ENCODE assay signal across 7 mouse cellular contexts in the genomic region with DNA sequence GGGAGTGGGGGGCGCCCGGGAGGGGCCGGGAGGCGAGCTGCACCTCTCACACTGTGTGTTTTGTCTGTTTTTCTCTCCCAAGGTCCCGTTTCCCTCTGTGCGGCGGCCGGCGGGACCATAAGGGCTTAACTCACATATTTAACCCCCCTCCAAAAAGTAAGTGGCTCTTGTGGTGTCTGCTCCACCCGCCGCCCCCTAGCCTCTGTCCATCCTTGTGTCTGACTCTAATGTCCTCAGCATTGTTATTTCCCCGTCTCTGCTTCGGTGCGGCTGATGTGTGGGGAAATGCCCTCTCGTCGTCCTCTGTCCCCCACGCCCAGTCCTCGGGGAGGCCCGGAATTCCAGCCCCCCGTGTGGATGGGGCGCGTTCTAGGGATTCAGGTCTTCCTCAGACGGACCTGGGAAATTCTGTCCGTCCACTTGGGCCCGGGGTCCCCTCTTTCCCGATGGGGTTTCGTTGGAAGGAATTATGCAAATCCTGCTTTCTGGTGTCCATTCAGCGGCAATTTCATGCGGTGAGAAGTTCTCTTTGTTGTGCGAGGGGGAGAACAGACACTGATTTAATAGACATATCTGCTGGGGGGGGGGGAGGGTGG. TPM values are rescaled to one million over a fixed set of nuclear protein-coding genes. Genes with fewer than 3 reads are reported as not detected.
A peak's percentile ranks its signal among the peaks of the same experiment; 100 is the strongest.
DNase-seq lines count a peak whose midpoint lies in the region; ATAC-seq and TF ChIP-seq lines count a peak whose summit lies in the region.

No protein-coding gene starts in this region.

- H3K27me3 ChIP-seq in forebrain, postnatal 0 days (ENCODE audit: insufficient read depth, low read length), result no peaks in the 10 kb centered on the region
- H3K27me3 ChIP-seq in intestine, embryonic 15.5 days (replicated peaks), result no peaks in the 10 kb centered on the region

- TF ChIP-seq POLR2A in bone marrow macrophage, adult 2 months (IDR thresholded peaks at IDR 0.05; ENCODE audit: borderline replicate concordance, low read depth, low read length), result no peak

- peak; percentile 18 for ATAC-seq in forebrain, postnatal 0 days
- ATAC-seq in intestine, embryonic 15.5 days, result 0 out of 2 replicates have a peak, but pooled peaks have one; percentile 0

- peak; percentile 32 for DNase-seq in right cerebral cortex, postnatal 4 days
- no peak for DNase-seq in right cerebral cortex, adult 18-20 months
- DNase-seq in forebrain, postnatal 0 days, result peak; percentile 9
- peak; percentile 37 to 41 for DNase-seq in lung, postnatal 4 days
- DNase-seq in spleen, postnatal 4 days (ENCODE audit: low spot score in 2 of 2), result peak; percentile 24 to 74

- H3K9me3 ChIP-seq in forebrain, postnatal 0 days (ENCODE audit: low read length), result no peaks in the 10 kb centered on the region
- no peaks in the 10 kb centered on the region for H3K9me3 ChIP-seq in intestine, embryonic 15.5 days

- no peak for TF ChIP-seq CTCF in bone marrow macrophage, adult 2 months (IDR thresholded peaks at IDR 0.05; ENCODE audit: low read depth, low read length)
- no peak; the same call in 1 of the 2 replicates for TF ChIP-seq CTCF in forebrain, postnatal 0 days (IDR thresholded peaks at IDR 0.05; ENCODE audit: low read depth)

- peak overlapping the region; percentile 88 for H3K9ac ChIP-seq in forebrain, postnatal 0 days
- peak overlapping the region; percentile 93 for H3K9ac ChIP-seq in intestine, embryonic 15.5 days

- 2% methylated on average over 29 of the region's 30 CpGs for WGBS in forebrain, postnatal 0 days
- under 1% methylated on average over 30 of the region's 30 CpGs for WGBS in intestine, embryonic 15.5 days

- H3K27ac ChIP-seq in bone marrow macrophage, adult 2 months (ENCODE audit: insufficient read depth, low read depth, low read length), result peak overlapping the region; percentile 69
- H3K27ac ChIP-seq in forebrain, postnatal 0 days (ENCODE audit: low read depth, low read length), result peak overlapping the region; percentile 98
- peak overlapping the region; percentile 100 for H3K27ac ChIP-seq in intestine, embryonic 15.5 days

- H3K4me2 ChIP-seq in forebrain, postnatal 0 days (ENCODE audit: low read depth), result peak overlapping the region; percentile 73
- H3K4me2 ChIP-seq in intestine, embryonic 15.5 days (replicated peaks), result peak overlapping the region; percentile 66

- H3K4me1 ChIP-seq in bone marrow macrophage, adult 2 months (ENCODE audit: control insufficient read depth, insufficient read depth, low read length), result peaks cover 6% of the 10 kb centered on the region
- H3K4me1 ChIP-seq in forebrain, postnatal 0 days (ENCODE audit: insufficient read depth), result peaks cover 15% of the 10 kb centered on the region
- peaks cover 7% of the 10 kb centered on the region; the same call in 1 of the 2 replicates for H3K4me1 ChIP-seq in intestine, embryonic 15.5 days (replicated peaks)

- H3K4me3 ChIP-seq in bone marrow macrophage, adult 2 months (ENCODE audit: insufficient read depth, low read length), result peak overlapping the region; percentile 99
- H3K4me3 ChIP-seq in forebrain, postnatal 0 days (ENCODE audit: low read depth, low read length), result peak overlapping the region; percentile 85
- H3K4me3 ChIP-seq in intestine, embryonic 15.5 days (replicated peaks), result peak overlapping the region; percentile 94

- no peaks in the 10 kb centered on the region for H3K36me3 ChIP-seq in forebrain, postnatal 0 days (ENCODE audit: insufficient read depth)
- no peaks in the 10 kb centered on the region for H3K36me3 ChIP-seq in intestine, embryonic 15.5 days

RNA-seq across cellular contexts. Expression of gene Lcor, which starts 1.1 kb away (rescaled TPM):
- 8.9 and 9.3 TPM in 2 replicates for polyA plus RNA-seq in bone marrow macrophage, adult 2 months (2012; ENCODE audit: insufficient read depth, insufficient read length, missing spikeins)
- 16.6 and 21.7 TPM in 2 replicates for total RNA-seq in forebrain, postnatal 0 days (2014; rRNA removed)
- 7.5 and 12.2 TPM in 2 replicates for polyA plus RNA-seq in forebrain, postnatal 0 days (2015; fragmentation: Nextera tagmentation; extraction: Ambion mirVana)
- polyA plus RNA-seq in intestine, embryonic 15.5 days (2015; fragmentation: Nextera tagmentation; extraction: Ambion mirVana), result 27.3 and 30.3 TPM in 2 replicates
